Mouse (Mus musculus): ENCODE results near the gene Pde3a.

DNA sequence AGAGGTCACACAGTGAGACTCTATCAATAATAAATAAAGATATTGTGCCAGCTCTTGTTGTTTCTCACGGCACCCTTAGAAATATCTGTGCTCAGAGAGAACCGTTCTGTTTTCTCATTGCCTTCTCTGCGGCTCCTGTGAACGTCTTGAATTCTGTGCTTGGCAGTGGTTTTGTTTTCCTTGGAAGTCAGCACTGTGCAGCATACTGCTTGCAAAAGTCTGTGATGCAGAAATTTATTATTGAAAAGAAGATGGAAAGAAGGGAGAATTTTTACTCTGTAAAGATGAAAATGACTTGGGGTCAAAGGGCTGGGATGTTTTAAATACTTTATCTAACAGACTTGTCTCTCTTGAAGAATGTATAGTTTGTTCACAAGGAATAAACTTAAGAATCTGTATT lies 150.3 kb downstream of the Pde3a start:
- TF ChIP-seq CTCF (IDR thresholded peaks at IDR 0.05) (no peak), POLR2A (IDR thresholded peaks at IDR 0.05; ENCODE audit: insufficient read depth, low read depth, low read length) (no peak)
